Mouse (Mus musculus): ENCODE results near the gene P4ha1. TPM values are rescaled to one million over a fixed set of nuclear protein-coding genes. Genes with fewer than 3 reads are reported as not detected.

P4ha1 gene
- polyA plus RNA-seq, 1 experiment from 2014 or later, result 43.7 TPM

DNA sequence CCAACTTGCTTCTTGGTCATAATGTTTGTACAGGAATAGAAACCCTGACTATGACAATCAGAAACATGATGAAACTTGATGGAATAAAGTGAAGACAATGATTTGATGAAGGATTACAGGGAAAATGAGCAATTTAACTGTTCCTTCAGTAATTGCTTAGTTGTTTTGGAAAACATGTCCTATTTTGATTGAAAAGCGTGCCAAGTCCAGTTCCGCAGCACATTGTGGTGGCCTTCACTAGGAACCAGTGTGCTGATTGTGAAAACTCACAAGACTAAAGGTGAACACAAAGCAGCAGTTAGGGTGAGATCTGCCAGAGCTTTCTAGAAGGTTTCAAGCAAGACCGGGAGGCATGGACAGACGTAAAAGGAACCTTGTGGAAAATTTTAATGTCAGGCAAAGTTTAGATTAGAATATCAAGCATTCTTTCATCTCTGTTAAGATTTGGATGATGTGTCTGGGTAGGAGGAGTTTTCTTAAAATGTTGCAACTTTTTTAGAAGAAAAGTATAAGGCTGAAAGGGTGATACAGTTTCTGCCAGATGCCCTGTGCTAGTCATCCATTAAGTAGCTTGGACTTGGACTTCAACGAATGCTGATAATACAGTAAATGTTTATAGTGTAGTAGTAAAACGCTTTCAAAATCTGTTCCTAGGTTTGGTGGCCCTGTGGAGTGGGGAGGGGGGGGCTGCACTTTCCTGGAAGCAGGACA is 8.6 kb downstream of the P4ha1 start:
- no peaks in the 10 kb centered on the region for H3K36me3 ChIP-seq (ENCODE audit: control insufficient read depth, insufficient read depth, low read length)
- H3K9ac ChIP-seq (ENCODE audit: low read depth, low read length), result no peak overlapping the region
- no peak overlapping the region for H3K27ac ChIP-seq (ENCODE audit: low read depth, low read length)
- no peaks in the 10 kb centered on the region for H3K9me3 ChIP-seq (ENCODE audit: control insufficient read depth, low read length)
- H3K27me3 ChIP-seq (ENCODE audit: control insufficient read depth, insufficient read depth, low read length), result no peaks in the 10 kb centered on the region
- no peak overlapping the region for H3K4me2 ChIP-seq (replicated peaks; ENCODE audit: low read depth, low read length)
- no peak for ATAC-seq (ENCODE audit: low FRiP score, low TSS enrichment)
- peaks cover 5% of the 10 kb centered on the region; the same call in 1 of the 2 replicates for H3K4me1 ChIP-seq (ENCODE audit: control insufficient read depth, insufficient read depth, low read length)
- 87% methylated on average over 6 of the region's 6 CpGs for WGBS
- no peak overlapping the region for H3K4me3 ChIP-seq (ENCODE audit: low read length)

DNA sequence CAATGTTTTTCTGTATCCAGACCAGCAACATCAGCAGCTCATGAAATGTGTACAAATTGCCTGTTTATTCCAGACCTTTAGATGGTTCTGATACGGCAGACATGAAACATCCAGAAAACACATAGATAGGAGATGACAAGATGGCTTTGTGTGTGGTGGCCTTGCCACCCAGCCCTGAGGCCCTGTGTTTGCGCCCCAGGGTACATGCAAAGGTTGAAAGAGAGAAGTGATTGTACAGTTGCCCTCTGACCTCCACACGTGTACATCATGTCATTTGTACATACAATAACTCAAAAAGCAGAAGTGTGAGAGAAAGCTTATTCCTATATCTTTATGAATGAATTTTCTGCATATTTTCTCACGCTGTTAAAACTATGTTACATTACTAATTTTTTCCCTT is 10.3 kb downstream of the P4ha1 start:
- Histone ChIP-seq H3K36me3 (ENCODE audit: control insufficient read depth, insufficient read depth, low read length) (peaks cover 9% of the 10 kb centered on the region), H3K4me2 (replicated peaks; ENCODE audit: low read depth, low read length) (no peak overlapping the region), H3K27ac (ENCODE audit: low read depth, low read length) (no peak overlapping the region), H3K4me3 (ENCODE audit: low read length) (no peak overlapping the region), H3K27me3 (ENCODE audit: control insufficient read depth, insufficient read depth, low read length) (no peaks in the 10 kb centered on the region), H3K9ac (ENCODE audit: low read depth, low read length) (no peak overlapping the region), H3K4me1 (ENCODE audit: control insufficient read depth, insufficient read depth, low read length) (peaks cover 5% of the 10 kb centered on the region; the same call in 1 of the 2 replicates), H3K9me3 (ENCODE audit: control insufficient read depth, low read length) (no peaks in the 10 kb centered on the region)
- 90% methylated on average over 4 of the region's 4 CpGs for WGBS
- ATAC-seq (ENCODE audit: low FRiP score, low TSS enrichment), result no peak

DNA sequence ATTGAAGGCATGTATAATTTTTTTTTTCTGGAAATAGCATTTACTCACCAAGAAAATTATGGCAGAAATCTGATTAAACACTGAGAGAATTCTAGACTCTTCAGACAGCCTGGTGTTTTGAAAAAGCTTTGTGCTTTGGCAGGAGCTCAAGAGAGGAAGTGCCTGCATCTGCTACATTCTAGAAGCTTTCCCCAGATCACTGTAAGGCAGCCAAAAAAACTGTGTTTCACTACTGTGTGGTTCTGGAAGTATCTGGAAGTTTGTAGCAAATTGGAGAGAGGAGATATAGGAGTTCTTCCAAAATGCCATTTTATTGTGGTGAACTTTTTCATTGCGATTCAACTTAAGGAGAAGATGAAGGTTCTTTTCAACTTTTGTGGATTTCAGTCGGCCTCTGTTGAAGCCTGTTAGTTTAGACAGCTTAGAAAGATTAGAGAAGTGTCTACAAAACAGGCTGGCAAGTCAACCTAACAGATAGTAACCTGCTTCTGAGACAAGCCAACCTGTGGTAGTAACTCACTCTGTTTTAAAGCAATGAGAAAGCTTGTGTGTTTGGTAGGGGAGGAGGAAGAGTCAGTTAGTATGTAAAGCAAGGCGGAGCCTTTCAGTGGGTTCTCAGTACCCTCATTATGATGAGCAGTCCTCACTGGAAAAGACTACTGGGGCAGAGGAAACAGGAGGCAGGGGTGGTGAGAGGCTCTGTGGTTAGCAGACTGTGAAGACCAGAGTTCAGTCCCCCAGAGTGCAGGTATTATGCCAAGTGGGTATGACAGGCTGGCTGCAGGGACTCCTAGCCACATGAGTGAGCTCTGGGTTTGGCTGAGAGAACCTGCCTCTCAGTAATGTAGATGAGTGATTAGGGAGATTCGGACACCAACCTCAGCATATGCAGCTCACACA is 12.1 kb downstream of the P4ha1 start:
- 75% methylated on average over 4 of the region's 4 CpGs for WGBS
- Histone ChIP-seq H3K36me3 (ENCODE audit: control insufficient read depth, insufficient read depth, low read length) (peaks cover 18% of the 10 kb centered on the region), H3K9ac (ENCODE audit: low read depth, low read length) (0 out of 2 replicates have a peak overlapping the region, but pooled peaks have one; percentile 12), H3K9me3 (ENCODE audit: control insufficient read depth, low read length) (no peaks in the 10 kb centered on the region), H3K4me1 (ENCODE audit: control insufficient read depth, insufficient read depth, low read length) (peaks cover 5% of the 10 kb centered on the region; the same call in 1 of the 2 replicates), H3K27ac (ENCODE audit: low read depth, low read length) (peak overlapping the region; percentile 11; the same call in 1 of the 2 replicates), H3K4me2 (replicated peaks; ENCODE audit: low read depth, low read length) (no peak overlapping the region), H3K4me3 (ENCODE audit: low read length) (no peak overlapping the region), H3K27me3 (ENCODE audit: control insufficient read depth, insufficient read depth, low read length) (no peaks in the 10 kb centered on the region)
- ATAC-seq (ENCODE audit: low FRiP score, low TSS enrichment), result peak; percentile 55; the same call in 1 of the 2 replicates

DNA sequence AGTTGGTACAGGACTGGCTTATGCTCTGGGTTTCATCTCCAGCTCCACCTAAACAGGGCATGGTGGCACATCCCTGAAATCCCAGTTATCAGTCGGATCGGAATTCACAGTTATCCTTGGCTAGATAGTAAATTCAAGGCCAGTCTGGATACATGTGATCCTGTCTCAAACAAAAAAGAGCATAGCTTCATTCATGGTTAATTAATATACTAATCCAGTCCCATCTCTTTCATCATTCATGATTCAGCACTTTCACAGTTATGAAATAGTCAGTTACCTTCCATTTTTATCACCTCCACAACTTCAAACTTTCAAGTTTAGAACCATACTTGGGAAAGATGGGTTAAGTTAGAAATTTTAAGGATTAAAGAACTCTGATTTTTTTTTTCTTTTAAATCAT is 13.0 kb downstream of the P4ha1 start:
- Histone ChIP-seq H3K4me2 (replicated peaks; ENCODE audit: low read depth, low read length) (no peak overlapping the region), H3K4me1 (ENCODE audit: control insufficient read depth, insufficient read depth, low read length) (peaks cover 5% of the 10 kb centered on the region; the same call in 1 of the 2 replicates), H3K9ac (ENCODE audit: low read depth, low read length) (no peak overlapping the region), H3K4me3 (ENCODE audit: low read length) (no peak overlapping the region), H3K9me3 (ENCODE audit: control insufficient read depth, low read length) (no peaks in the 10 kb centered on the region), H3K27me3 (ENCODE audit: control insufficient read depth, insufficient read depth, low read length) (no peaks in the 10 kb centered on the region), H3K27ac (ENCODE audit: low read depth, low read length) (no peak overlapping the region), H3K36me3 (ENCODE audit: control insufficient read depth, insufficient read depth, low read length) (peaks cover 27% of the 10 kb centered on the region)
- ATAC-seq (ENCODE audit: low FRiP score, low TSS enrichment), result no peak
- WGBS, result 89% methylated on average over 2 of the region's 2 CpGs

DNA sequence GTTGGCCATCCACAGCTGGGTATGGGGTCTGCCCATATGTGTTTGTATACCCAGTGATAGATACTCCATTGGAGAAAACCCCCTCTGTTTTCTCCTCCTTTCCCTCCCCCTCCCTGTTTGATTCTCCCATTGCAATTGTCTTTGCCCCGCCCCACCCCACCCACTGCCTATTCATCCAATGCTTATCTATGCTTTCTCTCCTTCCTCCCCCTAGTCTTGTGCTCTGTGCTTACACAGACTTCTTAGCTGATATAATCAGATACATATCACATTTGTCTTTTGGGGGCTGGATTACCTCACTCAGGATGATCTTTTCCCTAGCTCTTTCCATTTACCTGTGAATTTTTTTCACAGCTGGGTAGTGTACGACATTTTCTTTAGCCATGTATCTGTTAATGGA is 23.5 kb downstream of the P4ha1 start:
- peaks cover 65% of the 10 kb centered on the region for H3K36me3 ChIP-seq (ENCODE audit: control insufficient read depth, insufficient read depth, low read length)
- H3K9ac ChIP-seq (ENCODE audit: low read depth, low read length), result no peak overlapping the region
- H3K4me1 ChIP-seq (ENCODE audit: control insufficient read depth, insufficient read depth, low read length), result no peaks in the 10 kb centered on the region
- no peak overlapping the region for H3K4me3 ChIP-seq (ENCODE audit: low read length)
- no peak for ATAC-seq (ENCODE audit: low FRiP score, low TSS enrichment)
- no peak overlapping the region for H3K4me2 ChIP-seq (replicated peaks; ENCODE audit: low read depth, low read length)
- H3K9me3 ChIP-seq (ENCODE audit: control insufficient read depth, low read length), result no peaks in the 10 kb centered on the region
- no peaks in the 10 kb centered on the region for H3K27me3 ChIP-seq (ENCODE audit: control insufficient read depth, insufficient read depth, low read length)
- no peak overlapping the region for H3K27ac ChIP-seq (ENCODE audit: low read depth, low read length)
- WGBS, result 94% methylated on average over 2 of the region's 2 CpGs

DNA sequence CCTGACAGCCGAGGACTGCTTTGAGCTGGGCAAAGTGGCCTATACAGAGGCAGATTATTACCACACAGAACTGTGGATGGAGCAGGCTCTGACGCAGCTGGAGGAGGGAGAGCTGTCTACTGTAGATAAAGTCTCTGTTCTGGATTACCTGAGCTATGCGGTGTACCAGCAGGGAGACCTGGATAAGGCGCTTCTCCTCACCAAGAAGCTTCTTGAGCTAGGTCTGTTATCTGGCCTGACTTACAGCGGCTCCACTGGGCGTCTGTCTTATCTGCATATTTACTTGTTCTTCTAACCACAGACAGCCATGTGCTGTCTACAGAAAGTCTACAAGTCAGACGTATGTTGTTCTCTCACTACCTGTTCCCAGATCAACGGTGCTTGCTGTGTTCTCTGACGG is 25.1 kb downstream of the P4ha1 start:
- no peaks in the 10 kb centered on the region for H3K9me3 ChIP-seq (ENCODE audit: control insufficient read depth, low read length)

DNA sequence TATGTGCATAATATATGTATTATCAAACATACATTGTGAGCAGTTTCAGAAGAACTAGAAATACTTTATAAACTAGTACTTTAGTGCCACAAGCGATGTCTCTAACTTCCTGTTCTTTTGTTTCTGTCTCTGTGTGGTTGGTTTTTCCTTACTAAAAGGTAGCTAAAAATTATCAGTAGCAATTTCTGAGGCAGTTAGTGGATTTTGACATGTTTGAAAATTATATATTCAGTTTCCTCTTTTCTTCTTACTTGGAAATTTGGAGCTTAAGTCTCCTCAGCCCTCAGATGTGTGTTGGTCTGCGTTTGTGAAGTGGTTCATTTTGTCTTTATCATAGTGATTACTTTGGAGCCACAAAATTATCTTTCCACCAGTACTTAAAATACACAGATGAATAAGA is 26.4 kb downstream of the P4ha1 start:
- H3K36me3 ChIP-seq (ENCODE audit: control insufficient read depth, insufficient read depth, low read length), result peaks cover 69% of the 10 kb centered on the region
- H3K4me1 ChIP-seq (ENCODE audit: control insufficient read depth, insufficient read depth, low read length), result no peaks in the 10 kb centered on the region
- no peaks in the 10 kb centered on the region for H3K27me3 ChIP-seq (ENCODE audit: control insufficient read depth, insufficient read depth, low read length)
- H3K9me3 ChIP-seq (ENCODE audit: control insufficient read depth, low read length), result no peaks in the 10 kb centered on the region
- H3K4me3 ChIP-seq (ENCODE audit: low read length), result no peak overlapping the region
- WGBS, result 94% methylated on average over 2 of the region's 2 CpGs
- no peak overlapping the region for H3K27ac ChIP-seq (ENCODE audit: low read depth, low read length)
- no peak for ATAC-seq (ENCODE audit: low FRiP score, low TSS enrichment)
- H3K9ac ChIP-seq (ENCODE audit: low read depth, low read length), result no peak overlapping the region
- no peak overlapping the region for H3K4me2 ChIP-seq (replicated peaks; ENCODE audit: low read depth, low read length)

More for the DNA sequence above, 25.1 kb downstream of the P4ha1 start:
- Histone ChIP-seq H3K27me3 (ENCODE audit: control insufficient read depth, insufficient read depth, low read length) (no peaks in the 10 kb centered on the region), H3K4me3 (ENCODE audit: low read length) (no peak overlapping the region), H3K4me1 (ENCODE audit: control insufficient read depth, insufficient read depth, low read length) (no peaks in the 10 kb centered on the region), H3K27ac (ENCODE audit: low read depth, low read length) (no peak overlapping the region), H3K4me2 (replicated peaks; ENCODE audit: low read depth, low read length) (no peak overlapping the region), H3K36me3 (ENCODE audit: control insufficient read depth, insufficient read depth, low read length) (peaks cover 74% of the 10 kb centered on the region), H3K9ac (ENCODE audit: low read depth, low read length) (no peak overlapping the region)
- WGBS, result 94% methylated on average over 9 of the region's 9 CpGs
- no peak for ATAC-seq (ENCODE audit: low FRiP score, low TSS enrichment)

DNA sequence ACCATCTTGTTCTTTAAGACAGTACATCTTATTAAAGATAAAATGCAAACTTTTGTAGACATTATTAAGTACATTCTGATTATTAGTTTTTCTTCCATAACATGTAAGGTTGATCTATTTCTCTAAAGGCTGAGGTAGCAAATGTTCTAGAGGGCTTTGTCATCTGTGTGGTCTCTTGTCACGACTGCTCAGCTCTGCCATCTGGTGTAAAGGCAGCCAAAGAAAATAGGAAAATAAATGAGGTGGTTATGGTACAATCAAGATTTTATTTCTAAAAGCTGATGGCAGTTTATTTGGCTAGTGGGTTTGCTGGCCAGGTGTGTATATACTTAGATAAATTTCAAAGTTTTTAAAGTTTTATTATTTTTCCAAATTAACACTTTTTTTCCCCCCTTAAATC is 30.0 kb downstream of the P4ha1 start:
- Histone ChIP-seq H3K27me3 (ENCODE audit: control insufficient read depth, insufficient read depth, low read length) (no peaks in the 10 kb centered on the region), H3K27ac (ENCODE audit: low read depth, low read length) (no peak overlapping the region), H3K36me3 (ENCODE audit: control insufficient read depth, insufficient read depth, low read length) (peaks cover 58% of the 10 kb centered on the region), H3K4me3 (ENCODE audit: low read length) (no peak overlapping the region), H3K9ac (ENCODE audit: low read depth, low read length) (no peak overlapping the region), H3K4me1 (ENCODE audit: control insufficient read depth, insufficient read depth, low read length) (no peaks in the 10 kb centered on the region), H3K4me2 (replicated peaks; ENCODE audit: low read depth, low read length) (no peak overlapping the region), H3K9me3 (ENCODE audit: control insufficient read depth, low read length) (no peaks in the 10 kb centered on the region)
- ATAC-seq (ENCODE audit: low FRiP score, low TSS enrichment), result no peak
- 43% methylated on average over 1 of the region's 1 CpGs for WGBS

DNA sequence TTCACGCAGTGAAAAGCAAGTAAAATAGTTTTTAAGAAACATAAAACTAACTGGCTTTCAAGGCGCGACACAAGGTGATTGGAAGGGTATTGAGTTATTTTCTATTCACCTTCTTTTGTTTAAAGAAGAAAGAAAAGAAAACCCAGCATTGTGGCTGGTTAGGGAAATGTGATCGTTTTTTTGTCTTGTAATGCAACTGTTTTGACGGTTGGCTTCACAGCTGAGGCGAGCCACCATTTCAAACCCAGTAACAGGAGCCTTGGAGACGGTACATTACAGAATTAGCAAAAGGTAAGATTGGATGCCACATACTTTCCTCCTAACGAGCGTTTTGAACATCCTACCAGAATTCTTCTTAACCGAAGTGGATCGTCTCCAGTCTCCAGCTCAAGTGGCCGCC is 31.0 kb downstream of the P4ha1 start:
- H3K36me3 ChIP-seq (ENCODE audit: control insufficient read depth, insufficient read depth, low read length), result peaks cover 49% of the 10 kb centered on the region
- no peaks in the 10 kb centered on the region for H3K9me3 ChIP-seq (ENCODE audit: control insufficient read depth, low read length)

More for the DNA sequence above, 31.0 kb downstream of the P4ha1 start:
- no peak overlapping the region for H3K4me2 ChIP-seq (replicated peaks; ENCODE audit: low read depth, low read length)
- no peak for ATAC-seq (ENCODE audit: low FRiP score, low TSS enrichment)
- H3K27me3 ChIP-seq (ENCODE audit: control insufficient read depth, insufficient read depth, low read length), result no peaks in the 10 kb centered on the region
- WGBS, result 83% methylated on average over 12 of the region's 12 CpGs
- H3K27ac ChIP-seq (ENCODE audit: low read depth, low read length), result no peak overlapping the region
- H3K4me1 ChIP-seq (ENCODE audit: control insufficient read depth, insufficient read depth, low read length), result no peaks in the 10 kb centered on the region
- H3K4me3 ChIP-seq (ENCODE audit: low read length), result no peak overlapping the region
- no peak overlapping the region for H3K9ac ChIP-seq (ENCODE audit: low read depth, low read length)
